Mouse (Mus musculus) liver, adult (tissue): Measurements from ENCODE around the gene Vmn1r227.

Experiments
- GATA4 ChIP-seq: IDR thresholded peaks from 2 replicates; pipeline ENCODE4 v1.6.1; 2014; ENCODE audit warnings: mild to moderate bottlenecking, low read length; ENCODE audit not compliant: insufficient replicate concordance

Vmn1r227 gene

GRCm38 (mm10) chr17:20729543-20729942 is at the start of gene Vmn1r227:
Gene Vmn1r227 (plus strand): TSS chr17:20729843.
- no peak for TF ChIP-seq GATA4

GRCm38 (mm10) chr17:20682543-20682942 is 47.1 kb upstream of the Vmn1r227 start, which contains the start of gene Vmn1r226:
Gene Vmn1r226 (plus strand): TSS chr17:20682843.
- TF ChIP-seq GATA4, result no peak

DNA sequence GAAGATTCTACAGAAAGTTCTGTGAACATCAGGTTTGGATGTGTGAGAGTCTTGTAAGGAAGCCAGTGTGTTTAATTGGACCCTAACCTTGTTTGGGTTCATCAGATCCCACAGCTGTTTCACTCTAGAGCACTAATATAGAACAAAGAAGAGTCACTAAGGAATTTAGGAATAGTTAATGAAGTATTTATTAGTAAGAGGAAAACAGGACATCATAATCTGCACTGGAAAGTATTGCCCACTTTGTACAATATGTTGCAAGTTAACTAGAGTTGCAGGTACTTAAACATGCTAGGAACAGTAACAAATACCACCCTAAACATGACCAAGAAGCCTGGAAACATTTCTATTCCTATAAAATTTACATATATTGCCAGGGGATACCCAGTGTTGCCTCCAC is 56.4 kb downstream of the Vmn1r227 start, which contains the start of gene Vmn1r228:
TSS of gene Vmn1r228 (minus strand) at position 101 of the 400 bp plus-strand sequence.
- TF ChIP-seq GATA4, result no peak
